Mouse (Mus musculus) intestine, embryonic 15.5 days (tissue): ENCODE results near the gene Frat1. TPM values are rescaled to one million over a fixed set of nuclear protein-coding genes. Genes with fewer than 3 reads are reported as not detected.

Experiments
- ATAC-seq: fragments of 200-750 bp; cut with Nextera tagmentation; 2 replicates; pipeline ENCODE4 v1.8.0; 2017; ENCODE audit warnings: moderate TSS enrichment, moderate library complexity
- H3K27ac ChIP-seq: fragments of 300-500 bp; sonication (generic); 2 replicates; pipeline ENCODE4 v1.5.1; 2015; ENCODE audit warnings: mild to moderate bottlenecking, inconsistent platforms
- H3K27me3 ChIP-seq: fragments of 300-500 bp; sonication (generic); replicated peaks from 2 replicates; pipeline ENCODE4 v1.6.1; 2015; ENCODE audit warnings: inconsistent platforms
- H3K36me3 ChIP-seq: fragments of 300-500 bp; sonication (generic); 2 replicates; pipeline ENCODE4 v1.6.1; 2015; ENCODE audit warnings: inconsistent platforms
- H3K4me1 ChIP-seq: fragments of 300-500 bp; sonication (generic); replicated peaks from 2 replicates; pipeline ENCODE4 v1.6.1; 2015; ENCODE audit warnings: inconsistent platforms
- H3K4me2 ChIP-seq: fragments of 300-500 bp; sonication (generic); replicated peaks from 2 replicates; pipeline ENCODE4 v1.6.1; 2015; ENCODE audit warnings: mild to moderate bottlenecking, inconsistent platforms
- H3K4me3 ChIP-seq: fragments of 300-500 bp; sonication (generic); replicated peaks from 2 replicates; pipeline ENCODE4 v1.5.1; 2015; ENCODE audit warnings: inconsistent platforms
- H3K9ac ChIP-seq: fragments of 300-500 bp; sonication (generic); 2 replicates; pipeline ENCODE4 v1.6.1; 2015; ENCODE audit warnings: inconsistent platforms
- H3K9me3 ChIP-seq: fragments of 300-500 bp; sonication (generic); 2 replicates; pipeline ENCODE4 v1.6.1; 2016; ENCODE audit warnings: inconsistent platforms
- WGBS: fragments of 180-500 bp; shearing (Covaris S2); methylation state at CpG from one replicate; pipeline ENCODE4 v1.1.7; 2015; 5-methylcytosine and 5-hydroxymethylcytosine counted together
- polyA plus RNA-seq: library from polyadenylated mRNA; unstranded; fragments of >200 nt; fragmentation: Nextera tagmentation; extraction: Ambion mirVana; gene quantifications from 2 replicates; pipeline ENCODE4 v1.2.1, GENCODE M21; 2015

Gene Frat1
- polyA plus RNA-seq, 1 experiment from 2014 or later, result 13.5 TPM

DNA sequence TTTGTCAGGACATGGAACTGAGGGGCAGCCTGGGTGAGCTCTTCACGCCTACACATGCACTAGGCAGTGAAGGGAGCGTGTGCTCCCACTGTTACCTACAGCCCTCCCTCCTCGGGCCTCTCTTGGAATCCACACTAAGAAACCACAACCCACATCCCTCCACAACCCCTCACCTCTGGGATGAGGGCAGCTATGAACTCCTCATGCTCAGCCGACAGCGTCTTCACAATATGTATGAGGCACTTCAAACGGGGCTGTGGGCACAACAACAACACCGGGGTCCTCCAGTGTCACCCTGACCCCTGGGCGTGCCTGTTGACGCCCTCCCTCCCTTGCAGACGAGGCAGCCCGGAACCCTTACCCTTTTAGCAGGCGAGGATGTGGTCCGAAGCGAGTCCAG lies 44.6 kb downstream of the Frat1 start:
- H3K4me3 ChIP-seq, result no peak overlapping the region
- H3K27ac ChIP-seq, result no peak overlapping the region
- H3K9ac ChIP-seq, result no peak overlapping the region
- no peaks in the 10 kb centered on the region for H3K9me3 ChIP-seq
- ATAC-seq, result no peak
- peaks cover 35% of the 10 kb centered on the region for H3K36me3 ChIP-seq
- WGBS, result 87% methylated on average over 14 of the region's 14 CpGs
- no peaks in the 10 kb centered on the region for H3K4me1 ChIP-seq
- H3K27me3 ChIP-seq, result no peaks in the 10 kb centered on the region
- no peak overlapping the region for H3K4me2 ChIP-seq

DNA sequence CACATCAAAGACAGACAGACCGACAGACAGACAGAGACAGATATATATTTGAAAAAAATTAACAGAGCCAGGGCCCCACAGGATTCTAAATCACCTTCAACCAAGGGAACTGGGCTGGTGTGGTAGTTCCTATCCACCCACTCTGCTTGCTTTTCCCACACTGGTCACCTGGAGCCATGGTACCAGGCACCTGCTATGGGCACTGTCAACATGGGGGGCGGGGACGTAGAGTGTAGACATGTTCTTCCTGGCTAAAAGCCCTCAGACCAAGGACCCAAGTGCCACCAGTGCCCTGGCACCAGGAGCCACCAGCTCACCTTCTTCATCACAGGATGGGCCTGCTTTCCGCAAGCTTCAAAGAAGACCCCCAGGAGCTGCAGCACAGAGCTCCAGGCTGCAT lies 52.1 kb downstream of the Frat1 start:
- ATAC-seq, result no peak
- Histone ChIP-seq H3K9ac (no peak overlapping the region), H3K4me2 (no peak overlapping the region), H3K27ac (no peak overlapping the region), H3K9me3 (no peaks in the 10 kb centered on the region), H3K4me3 (no peak overlapping the region), H3K36me3 (peaks cover 36% of the 10 kb centered on the region), H3K27me3 (no peaks in the 10 kb centered on the region), H3K4me1 (no peaks in the 10 kb centered on the region)
- 97% methylated on average over 4 of the region's 4 CpGs for WGBS

Other genes with a start within 250 kb of the Frat1 start
- 2.7 and 2.8 TPM in 2 replicates for gene Gm340, start 247.6 kb upstream of the Frat1 start, polyA plus RNA-seq
- gene Slit1, start 86.3 kb upstream of the Frat1 start, polyA plus RNA-seq, result 0.63 and 0.68 TPM in 2 replicates
- gene Arhgap19, start 27.9 kb upstream of the Frat1 start, polyA plus RNA-seq, result 18.4 and 19.4 TPM in 2 replicates
- 10.5 and 10.7 TPM in 2 replicates for gene Frat2, start 18.2 kb downstream of the Frat1 start, polyA plus RNA-seq
- gene Rrp12, start 66.2 kb downstream of the Frat1 start, polyA plus RNA-seq, result 17.6 and 18.1 TPM in 2 replicates
- gene Pgam1, start 82.0 kb downstream of the Frat1 start, polyA plus RNA-seq, result 855 and 865 TPM in 2 replicates
- gene Exosc1, start 103.5 kb downstream of the Frat1 start, polyA plus RNA-seq, result 65.4 and 72.5 TPM in 2 replicates
- 67.1 and 71.9 TPM in 2 replicates for gene Zdhhc16, start 103.5 kb downstream of the Frat1 start, polyA plus RNA-seq
- gene Mms19, start 151.2 kb downstream of the Frat1 start, polyA plus RNA-seq, result 26.5 and 26.8 TPM in 2 replicates
- 12.2 and 12.4 TPM in 2 replicates for gene Ubtd1, start 151.8 kb downstream of the Frat1 start, polyA plus RNA-seq
- 0.18 TPM in 1 of 2 replicates, not detected in the other for gene Ankrd2, start 206.0 kb downstream of the Frat1 start, polyA plus RNA-seq
- 1.6 and 1.7 TPM in 2 replicates for gene Hoga1, start 215.6 kb downstream of the Frat1 start, polyA plus RNA-seq
- gene 4933411K16Rik, start 222.3 kb downstream of the Frat1 start, polyA plus RNA-seq, result not detected in 2 replicates